Mouse (Mus musculus): ENCODE measurements around the gene Olfr784.
"Not testable (repeated sequence)": the region's sequence is repeated elsewhere in the genome, so short reads cannot be mapped to it uniquely, and the experiment has no call there.

- not testable (repeated sequence) for TF ChIP-seq CTCF (IDR thresholded peaks at IDR 0.05; ENCODE audit: extremely low read depth, insufficient read length, insufficient replicate concordance, low read depth, low read length); POLR2A (IDR thresholded peaks at IDR 0.05; ENCODE audit: low read depth, low read length)
Measured at GRCm38 (mm10) chr10:129352475-129352874, 31.4 kb upstream of the Olfr784 start.

Measured in small intestine, adult 2 months (tissue).